Mouse (Mus musculus): Measurements from ENCODE around the gene Nfat5.

DNA sequence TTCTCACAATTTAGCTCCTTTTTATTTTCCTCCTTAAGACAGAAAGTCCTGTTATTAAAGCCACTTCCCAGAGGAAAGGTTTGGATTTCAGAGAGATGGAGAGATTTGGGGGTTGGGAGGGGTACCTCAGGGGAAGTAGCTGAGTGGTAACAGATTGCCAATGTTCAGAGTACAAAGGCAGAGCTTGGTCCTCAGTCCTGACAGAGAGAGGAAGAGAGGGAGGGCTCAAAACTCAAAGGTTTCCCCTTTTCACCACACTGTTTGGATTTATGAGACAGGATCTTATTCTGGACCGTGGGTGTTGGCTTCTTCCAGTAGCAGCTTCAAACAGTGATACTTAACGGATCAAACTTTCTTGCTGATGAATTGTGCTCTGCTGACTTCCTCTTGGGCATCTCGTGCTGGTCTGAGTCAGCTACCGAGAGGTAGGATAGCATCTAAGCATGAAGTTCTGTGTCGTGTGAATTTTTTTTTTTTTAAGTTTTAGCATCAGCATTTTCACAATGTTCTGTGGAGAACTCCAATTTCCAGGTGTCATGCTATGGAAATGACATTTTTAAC is 15.9 kb upstream of the Nfat5 start:
- no peak for TF ChIP-seq POLR2A (IDR thresholded peaks at IDR 0.05; ENCODE audit: control insufficient read depth, low read depth, low read length)
- no peak for TF ChIP-seq CTCF (IDR thresholded peaks at IDR 0.05; ENCODE audit: control insufficient read depth, insufficient read depth, insufficient replicate concordance, low read depth, low read length)
